Mouse (Mus musculus) gastrocnemius, adult 2 months (tissue): ENCODE data around the gene Epha3. TPM values are rescaled to one million over a fixed set of nuclear protein-coding genes. Genes with fewer than 3 reads are reported as not detected.
A peak's percentile ranks its signal among the peaks of the same experiment; 100 is the strongest.

Experiments
- DNase-seq: peaks from one replicate; pipeline ENCODE4 v3.0.0; 2022
- H3K27ac ChIP-seq: fragments of 200-600 bp; 2 replicates; pipeline ENCODE4 v1.8.1; 2022; ENCODE audit warnings: mild to moderate bottlenecking
- H3K4me3 ChIP-seq: fragments of 200-600 bp; 2 replicates; pipeline ENCODE4 v1.8.1; 2022; ENCODE audit warnings: mild to moderate bottlenecking, moderate library complexity
- CTCF ChIP-seq: fragments of 200-600 bp; IDR thresholded peaks from 2 replicates; pipeline ENCODE4 v1.8.1; 2022; ENCODE audit warnings: antibody characterized with exemption, mild to moderate bottlenecking, moderate library complexity
- intact Hi-C: fragments of 180-260 bp; cut with DNase I; formaldehyde crosslinking; loops from one replicate; pipeline ENCODE4 v1.15.1; 2025
- total RNA-seq, 2 experiments: library from RNA; stranded (reverse); gene quantifications; 2 replicates each; pipeline ENCODE4 v1.2.3; 2021

The Epha3 gene
- total RNA-seq, 2 experiments from 2014 or later: 0.15 to 0.36 TPM

GRCm38 (mm10) chr16:63674426-63674825 lies 189.5 kb downstream of the Epha3 start:
- Histone ChIP-seq H3K4me3 (no peak overlapping the region), H3K27ac (peak overlapping the region; percentile 76; the same call in 1 of the 2 replicates)
- no peak for DNase-seq
- TF ChIP-seq CTCF: no peak
- intact Hi-C loops: no loop called here

DNA sequence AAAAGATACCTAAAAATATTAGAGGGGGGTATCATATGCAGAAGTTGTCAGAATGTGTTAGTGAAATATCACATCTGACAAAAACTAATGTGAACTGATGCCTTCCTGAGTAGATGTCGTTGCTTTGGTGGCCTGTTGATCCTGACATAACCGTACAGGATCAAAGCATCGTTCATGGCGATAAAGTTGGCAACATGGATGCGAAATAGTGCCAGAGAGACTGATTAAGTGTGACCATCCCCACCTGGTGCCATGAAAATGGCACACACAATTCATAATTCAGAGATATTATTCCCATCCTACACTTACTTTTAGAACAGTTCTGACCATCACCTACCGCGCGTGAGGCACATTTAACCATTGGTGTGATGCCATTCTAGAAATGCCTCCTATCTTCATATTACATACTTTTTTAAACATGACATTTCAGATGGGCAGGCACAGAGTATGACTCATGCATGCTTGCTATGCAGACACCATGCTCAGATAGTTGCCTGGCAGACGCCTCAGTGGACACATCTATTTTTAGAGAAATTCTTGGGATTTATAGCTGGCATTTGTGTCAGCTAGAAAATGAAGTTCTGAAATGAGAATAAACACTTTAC lies 190.6 kb downstream of the Epha3 start:
- no peak for TF ChIP-seq CTCF
- peak; percentile 35 for DNase-seq
- peak overlapping the region; percentile 28; the same call in 1 of the 2 replicates for H3K4me3 ChIP-seq
- intact Hi-C loops: no loop called here
- H3K27ac ChIP-seq: peak overlapping the region; percentile 76

- H3K4me3 ChIP-seq: no peak overlapping the region
- DNase-seq: peak; percentile 8
- intact Hi-C loops: no loop called here
- H3K27ac ChIP-seq: no peak overlapping the region
- TF ChIP-seq CTCF: no peak
Measured at GRCm38 (mm10) chr16:63665897-63666464, 198.0 kb downstream of the Epha3 start.

DNA sequence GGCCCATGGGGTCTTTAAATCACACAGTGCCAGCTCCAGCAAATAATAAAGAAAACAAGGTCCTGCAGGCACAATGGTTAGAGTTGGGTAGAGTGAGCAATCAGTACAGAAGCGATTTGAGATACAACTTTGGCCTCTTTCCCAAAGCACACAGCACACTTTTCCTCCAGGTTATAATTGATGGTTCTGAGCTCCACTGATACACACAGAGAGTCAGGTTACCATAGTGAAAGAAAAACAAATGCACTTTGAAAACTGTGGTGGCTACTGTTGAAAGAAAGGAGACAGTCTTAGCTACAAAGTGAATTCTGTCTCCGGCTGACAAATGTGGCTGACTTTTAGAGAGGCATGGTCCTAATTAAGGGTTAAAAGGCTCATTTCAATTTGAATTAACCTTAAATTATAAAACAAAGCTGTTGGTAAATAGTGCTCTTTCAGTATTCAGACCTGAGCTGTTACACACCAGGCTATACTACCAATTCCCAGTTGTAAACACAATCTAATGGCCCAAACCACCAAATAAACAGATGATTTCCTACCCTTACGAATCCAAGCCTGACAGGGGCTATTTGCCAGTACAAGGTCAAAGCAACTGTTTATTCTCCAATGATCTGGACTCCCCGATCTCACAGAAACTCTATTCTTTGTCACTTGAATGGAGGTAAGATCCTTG lies 205.5 kb downstream of the Epha3 start:
- Histone ChIP-seq H3K27ac (no peak overlapping the region), H3K4me3 (no peak overlapping the region)
- TF ChIP-seq CTCF: no peak
- DNase-seq: no peak
- intact Hi-C loops: no loop called here

GRCm38 (mm10) chr16:63657743-63658142 lies 206.2 kb downstream of the Epha3 start:
- no peak for TF ChIP-seq CTCF
- intact Hi-C loops: no loop called here
- DNase-seq: no peak

GRCm38 (mm10) chr16:63653393-63653918 lies 210.5 kb downstream of the Epha3 start:
- intact Hi-C loops: no loop called here
- H3K4me3 ChIP-seq: no peak overlapping the region
- TF ChIP-seq CTCF: no peak
- H3K27ac ChIP-seq: no peak overlapping the region
- no peak for DNase-seq

More at GRCm38 (mm10) chr16:63657743-63658142, 206.2 kb downstream of the Epha3 start:
- Histone ChIP-seq H3K27ac (no peak overlapping the region), H3K4me3 (no peak overlapping the region)

DNA sequence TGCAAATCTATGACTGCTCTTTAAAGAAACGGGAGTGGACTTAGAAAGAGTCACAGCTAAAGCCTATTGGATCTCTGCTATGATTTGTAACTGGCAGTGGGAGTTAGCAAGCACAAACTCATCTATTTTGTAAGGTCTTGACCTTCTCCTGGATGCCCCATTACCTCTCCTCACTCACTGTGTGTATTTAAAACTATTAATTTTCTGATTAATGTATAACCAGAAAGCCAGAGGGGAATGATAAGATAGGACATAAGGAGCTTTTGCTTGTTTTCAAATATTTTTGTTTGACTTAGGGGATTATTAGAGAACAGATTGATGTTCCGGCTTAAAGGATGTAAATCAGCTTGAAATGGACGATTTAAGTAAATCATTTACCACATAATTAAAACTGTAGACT lies 213.2 kb downstream of the Epha3 start:
- no peak overlapping the region for H3K4me3 ChIP-seq
- intact Hi-C loops: no loop called here
- DNase-seq: no peak
- TF ChIP-seq CTCF: no peak
- no peak overlapping the region for H3K27ac ChIP-seq

- no peak overlapping the region for H3K4me3 ChIP-seq
- intact Hi-C loops: no loop called here
- no peak for TF ChIP-seq CTCF
- DNase-seq: no peak
- H3K27ac ChIP-seq: no peak overlapping the region
Measured at GRCm38 (mm10) chr16:63646577-63646976, 217.4 kb downstream of the Epha3 start.

GRCm38 (mm10) chr16:63642641-63643040 lies 221.3 kb downstream of the Epha3 start:
- H3K4me3 ChIP-seq: no peak overlapping the region
- no peak for TF ChIP-seq CTCF
- H3K27ac ChIP-seq: no peak overlapping the region
- intact Hi-C loops: no loop called here
- DNase-seq: no peak

- TF ChIP-seq CTCF: no peak
- Histone ChIP-seq H3K4me3 (no peak overlapping the region), H3K27ac (no peak overlapping the region)
- intact Hi-C loops: no loop called here
- DNase-seq: no peak
Measured at GRCm38 (mm10) chr16:63641603-63642002, 222.4 kb downstream of the Epha3 start.

GRCm38 (mm10) chr16:63638701-63639100 lies 225.3 kb downstream of the Epha3 start:
- DNase-seq: no peak
- Histone ChIP-seq H3K27ac (no peak overlapping the region), H3K4me3 (no peak overlapping the region)
- no peak for TF ChIP-seq CTCF
- intact Hi-C loops: no loop called here

DNA sequence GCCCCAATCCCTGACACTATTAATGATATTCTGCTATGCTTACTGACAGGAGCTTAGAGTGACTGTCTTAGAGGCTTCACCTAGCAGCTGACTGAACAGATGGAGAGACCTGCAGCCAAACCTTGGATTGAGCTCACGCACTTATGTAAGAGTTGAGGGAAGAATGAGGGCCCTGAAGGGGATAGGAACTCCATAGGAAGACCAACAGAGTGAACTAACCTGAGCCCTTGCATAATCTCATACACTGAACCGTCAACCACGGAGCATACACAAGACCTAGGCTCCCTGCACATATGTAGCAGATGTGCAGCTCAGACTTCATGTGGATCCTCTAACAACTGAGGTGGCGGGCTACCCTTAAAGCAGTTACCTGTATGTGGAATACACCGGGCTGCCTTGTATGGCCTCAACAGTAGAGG lies 230.2 kb downstream of the Epha3 start:
- no peak for TF ChIP-seq CTCF
- intact Hi-C loops: no loop called here
- no peak overlapping the region for H3K27ac ChIP-seq
- H3K4me3 ChIP-seq: no peak overlapping the region
- no peak for DNase-seq

DNA sequence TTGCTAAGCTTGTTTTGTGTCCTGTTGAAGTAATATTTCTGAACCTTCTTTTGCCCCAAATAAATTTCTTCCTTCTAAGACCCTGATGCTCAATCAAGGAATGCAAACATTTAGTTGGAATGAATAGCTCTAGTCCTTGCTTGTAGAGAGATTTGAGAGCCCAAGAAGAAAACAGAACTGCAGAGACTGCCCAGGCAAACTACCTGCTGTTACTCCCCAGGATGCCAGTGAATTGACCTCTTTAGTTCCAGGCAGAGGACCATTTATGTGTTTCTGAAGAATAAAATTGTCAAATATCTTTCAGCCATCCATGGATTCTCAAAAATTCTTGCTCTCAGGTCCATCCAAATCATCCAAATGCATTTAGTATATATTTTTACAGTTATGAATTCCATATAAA lies 238.7 kb downstream of the Epha3 start:
- intact Hi-C loops: no loop called here

More for the DNA sequence above, 238.7 kb downstream of the Epha3 start:
- no peak for DNase-seq
- TF ChIP-seq CTCF: no peak
- Histone ChIP-seq H3K27ac (no peak overlapping the region), H3K4me3 (no peak overlapping the region)
